Comparison of ENCODE assay signal across 8 mouse cellular contexts in genomic region chr14:21991251-21991780, GRCm38 (mm10). TPM values are rescaled to one million over a fixed set of nuclear protein-coding genes. Genes with fewer than 3 reads are reported as not detected.
DNase-seq lines count a peak whose midpoint lies in the region; ATAC-seq and TF ChIP-seq lines count a peak whose summit lies in the region.

No protein-coding gene starts in this region.

- peak overlapping the region; percentile 90 for H3K4me2 ChIP-seq in lung, embryonic 15.5 days

- TF ChIP-seq POLR2A in kidney, adult 2 months (IDR thresholded peaks at IDR 0.05; ENCODE audit: low read depth, low read length) = peak; percentile 32

- peak overlapping the region; percentile 99 for H3K27ac ChIP-seq in gastrocnemius, adult 2 months
- H3K27ac ChIP-seq in kidney, adult 2 months (ENCODE audit: insufficient read depth, low read depth, low read length) = peak overlapping the region; percentile 99
- peak overlapping the region; percentile 100 for H3K27ac ChIP-seq in lung, embryonic 15.5 days

- peak overlapping the region; percentile 76 for H3K4me3 ChIP-seq in gastrocnemius, adult 2 months
- peak overlapping the region; percentile 73 for H3K4me3 ChIP-seq in kidney, adult 2 months (ENCODE audit: insufficient read depth, low read depth, low read length)
- H3K4me3 ChIP-seq in lung, embryonic 15.5 days = peak overlapping the region; percentile 96

- 17% methylated on average over 26 of the region's 26 CpGs for WGBS in kidney, adult 2 months
- 4% methylated on average over 26 of the region's 26 CpGs for WGBS in lung, embryonic 15.5 days

- TF ChIP-seq CTCF in gastrocnemius, adult 2 months (IDR thresholded peaks at IDR 0.05) = no peak
- TF ChIP-seq CTCF in kidney, adult 2 months (conservative IDR thresholded peaks at IDR 0.05; ENCODE audit: insufficient read depth, insufficient read length, low read depth, low read length) = no peak

- H3K4me1 ChIP-seq in kidney, adult 2 months (ENCODE audit: control insufficient read depth, insufficient read depth, low read length) = peaks cover 3% of the 10 kb centered on the region; the same call in 1 of the 2 replicates
- H3K4me1 ChIP-seq in lung, embryonic 15.5 days = peaks cover 41% of the 10 kb centered on the region

- peak overlapping the region; percentile 62 for H3K9ac ChIP-seq in lung, embryonic 15.5 days

- peak; percentile 91 for DNase-seq in heart, adult 11 months
- DNase-seq in heart, postnatal 4 days = no peak
- DNase-seq in gastrocnemius, adult 2 months = peak; percentile 70
- DNase-seq in kidney, adult 2 months = peak; percentile 83
- DNase-seq in retina, postnatal 7 days (ENCODE audit: low read depth, low spot score) = peak; percentile 54
- no peak for DNase-seq in right cerebral cortex, adult 18-20 months
- DNase-seq in thymus, postnatal 14 days = no peak

- no peaks in the 10 kb centered on the region for H3K36me3 ChIP-seq in kidney, adult 2 months (ENCODE audit: control insufficient read depth, insufficient read depth, low read length)
- H3K36me3 ChIP-seq in lung, embryonic 15.5 days = no peaks in the 10 kb centered on the region

- intact Hi-C loops in gastrocnemius, adult 2 months (cut with DNase I) = no loop called here

- ATAC-seq in lung, embryonic 15.5 days (ENCODE audit: borderline replicate concordance, extremely low read depth, low FRiP score, low TSS enrichment) = no peak

- H3K27me3 ChIP-seq in kidney, adult 2 months (replicated peaks; ENCODE audit: control insufficient read depth, insufficient read depth, low read length) = no peaks in the 10 kb centered on the region
- no peaks in the 10 kb centered on the region for H3K27me3 ChIP-seq in lung, embryonic 15.5 days

- H3K9me3 ChIP-seq in lung, embryonic 15.5 days = no peaks in the 10 kb centered on the region

RNA-seq across cellular contexts. Expression of gene Zfp503, which starts 1.9 kb away (rescaled TPM):
- 1 to 10 TPM; 2.5 to 3.3 TPM for total RNA-seq in heart, postnatal 4 days (2021)
- total RNA-seq in gastrocnemius, adult 2 months (2021) = 10 to 100 TPM in 1 of 2 experiments, 1 to 10 TPM in 1; 8.1 to 10.7 TPM
- 56.9 and 85.8 TPM in 2 replicates for polyA plus RNA-seq in kidney, adult 2 months (2012; rRNA removed)
- 26.8 and 28.2 TPM in 2 replicates for polyA plus RNA-seq in lung, embryonic 15.5 days (2015; fragmentation: Nextera tagmentation; extraction: Ambion mirVana)

RNA-seq across cellular contexts. Expression of gene Lrmda, which starts 28.2 kb away (rescaled TPM):
- total RNA-seq in heart, postnatal 4 days (2021) = 1 to 10 TPM in 1 of 2 experiments, under 1 TPM in 1; 0.68 to 1.5 TPM
- total RNA-seq in gastrocnemius, adult 2 months (2021) = 1 to 10 TPM; 2.6 to 2.9 TPM
- polyA plus RNA-seq in kidney, adult 2 months (2012; rRNA removed) = 3.3 TPM in 2 replicates
- 0.39 and 0.62 TPM in 2 replicates for polyA plus RNA-seq in lung, embryonic 15.5 days (2015; fragmentation: Nextera tagmentation; extraction: Ambion mirVana)

Comparison
In these comparisons a context has a peak if more than half of its experiments do, and no peak if none do; other contexts are left out.
1. DNase-seq: peak in heart, adult 11 months (single experiment), gastrocnemius, adult 2 months (single experiment), kidney, adult 2 months (single experiment) and retina, postnatal 7 days (single experiment); none in heart, postnatal 4 days (single experiment), right cerebral cortex, adult 18-20 months (single experiment) and thymus, postnatal 14 days (single experiment).
2. Peak in every context shown above with its lines, with median percentiles within 50 percentile points of each other: H3K27ac ChIP-seq and H3K4me3 ChIP-seq.